Mouse (Mus musculus) heart, embryonic 12.5 days (tissue): ENCODE data around the gene Tspan15. TPM values are rescaled to one million over a fixed set of nuclear protein-coding genes. Genes with fewer than 3 reads are reported as not detected.

ENCODE experiments used
- ATAC-seq: fragments of 200-750 bp; cut with Nextera tagmentation; 2 replicates; pipeline ENCODE4 v1.8.0; 2017; ENCODE audit warnings: moderate TSS enrichment, moderate library complexity; ENCODE audit not compliant: insufficient number of reproducible peaks, low FRiP score
- H3K27ac ChIP-seq: fragments of 300-500 bp; sonication (generic); 2 replicates; pipeline ENCODE4 v1.5.1; 2016; ENCODE audit warnings: mild to moderate bottlenecking, moderate library complexity; ENCODE audit not compliant: poor library complexity, severe bottlenecking
- H3K27me3 ChIP-seq: fragments of 300-500 bp; sonication (generic); replicated peaks from 2 replicates; pipeline ENCODE4 v1.6.1; 2016; ENCODE audit warnings: mild to moderate bottlenecking, moderate library complexity
- H3K36me3 ChIP-seq: fragments of 300-500 bp; sonication (generic); 2 replicates; pipeline ENCODE4 v1.6.1; 2016; ENCODE audit warnings: mild to moderate bottlenecking, moderate library complexity
- H3K4me1 ChIP-seq: fragments of 300-500 bp; sonication (generic); replicated peaks from 2 replicates; pipeline ENCODE4 v1.6.1; 2016; ENCODE audit warnings: mild to moderate bottlenecking
- H3K4me2 ChIP-seq: fragments of 300-500 bp; sonication (generic); 2 replicates; pipeline ENCODE4 v1.6.1; 2016; ENCODE audit warnings: mild to moderate bottlenecking, moderate library complexity
- H3K4me3 ChIP-seq: fragments of 300-500 bp; sonication (generic); 2 replicates; pipeline ENCODE4 v1.5.1; 2016; ENCODE audit warnings: mild to moderate bottlenecking
- H3K9ac ChIP-seq: fragments of 300-500 bp; sonication (generic); 2 replicates; pipeline ENCODE4 v1.6.1; 2016; ENCODE audit warnings: mild to moderate bottlenecking, moderate library complexity
- H3K9me3 ChIP-seq: fragments of 300-500 bp; sonication (generic); replicated peaks from 2 replicates; pipeline ENCODE4 v1.6.1; 2016; ENCODE audit warnings: mild to moderate bottlenecking, moderate library complexity
- WGBS: fragments of 180-500 bp; shearing (Covaris S2); methylation state at CpG from one replicate; pipeline ENCODE4 v1.1.7; 2016; 5-methylcytosine and 5-hydroxymethylcytosine counted together
- polyA plus RNA-seq: library from polyadenylated mRNA; unstranded; fragments of >200 nt; fragmentation: Nextera tagmentation; extraction: Ambion mirVana; gene quantifications from 2 replicates; pipeline ENCODE4 v1.2.1, GENCODE M21; 2016

Gene Tspan15
- polyA plus RNA-seq, 1 experiment from 2014 or later: 5.7 TPM

GRCm38 (mm10) chr10:62252000-62252488, 21.0 kb upstream of the Tspan15 start, which contains the start of gene Tacr2:
TSS of gene Tacr2 (plus strand) at chr10:62252438.
- H3K4me2 ChIP-seq: no peak within 1 kb of the TSS
- WGBS: 52% methylated on average over 12 of the region's 12 CpGs
- no peak within 1 kb of the TSS for H3K27ac ChIP-seq
- 0 out of 2 replicates have a peak, but pooled peaks cover 3% of the 10 kb centered on the region for H3K9me3 ChIP-seq
- H3K4me1 ChIP-seq: 0 out of 2 replicates have a peak, but pooled peaks cover 6% of the 10 kb centered on the region
- H3K4me3 ChIP-seq: no peak within 1 kb of the TSS
- peaks cover 16% of the 10 kb centered on the region for H3K27me3 ChIP-seq
- H3K9ac ChIP-seq: no peak within 1 kb of the TSS
- no peaks in the 10 kb centered on the region for H3K36me3 ChIP-seq
- no peak for ATAC-seq

GRCm38 (mm10) chr10:62247815-62248214, 16.8 kb upstream of the Tspan15 start:
- Histone ChIP-seq H3K9me3 (0 out of 2 replicates have a peak, but pooled peaks cover 3% of the 10 kb centered on the region), H3K4me1 (0 out of 2 replicates have a peak, but pooled peaks cover 6% of the 10 kb centered on the region), H3K27ac (no peak overlapping the region), H3K9ac (no peak overlapping the region), H3K36me3 (no peaks in the 10 kb centered on the region), H3K4me2 (peak overlapping the region; percentile 18; the same call in 1 of the 2 replicates), H3K4me3 (no peak overlapping the region), H3K27me3 (peaks cover 12% of the 10 kb centered on the region)
- 26% methylated on average over 8 of the region's 8 CpGs for WGBS
- no peak for ATAC-seq

- Histone ChIP-seq H3K36me3 (no peaks in the 10 kb centered on the region), H3K4me2 (no peak overlapping the region), H3K27ac (no peak overlapping the region), H3K9ac (no peak overlapping the region), H3K4me1 (0 out of 2 replicates have a peak, but pooled peaks cover 6% of the 10 kb centered on the region), H3K27me3 (peaks cover 8% of the 10 kb centered on the region; the same call in 1 of the 2 replicates), H3K4me3 (no peak overlapping the region), H3K9me3 (0 out of 2 replicates have a peak, but pooled peaks cover 3% of the 10 kb centered on the region)
- no peak for ATAC-seq
- WGBS: 62% methylated on average over 3 of the region's 3 CpGs
Measured at GRCm38 (mm10) chr10:62247156-62247555, 16.1 kb upstream of the Tspan15 start.

- Histone ChIP-seq H3K4me1 (0 out of 2 replicates have a peak, but pooled peaks cover 6% of the 10 kb centered on the region), H3K36me3 (no peaks in the 10 kb centered on the region), H3K27ac (no peak overlapping the region), H3K27me3 (peaks cover 5% of the 10 kb centered on the region), H3K9ac (no peak overlapping the region), H3K4me3 (no peak overlapping the region), H3K4me2 (no peak overlapping the region), H3K9me3 (0 out of 2 replicates have a peak, but pooled peaks cover 3% of the 10 kb centered on the region)
- no peak for ATAC-seq
- WGBS: 87% methylated on average over 9 of the region's 9 CpGs
Measured at GRCm38 (mm10) chr10:62244067-62244466, 13.0 kb upstream of the Tspan15 start.

- no peak for ATAC-seq
- Histone ChIP-seq H3K27ac (no peak overlapping the region), H3K4me2 (no peak overlapping the region), H3K36me3 (no peaks in the 10 kb centered on the region), H3K4me3 (no peak overlapping the region), H3K4me1 (0 out of 2 replicates have a peak, but pooled peaks cover 4% of the 10 kb centered on the region), H3K27me3 (peaks cover 5% of the 10 kb centered on the region), H3K9ac (no peak overlapping the region), H3K9me3 (0 out of 2 replicates have a peak, but pooled peaks cover 3% of the 10 kb centered on the region)
- 53% methylated on average over 12 of the region's 13 CpGs for WGBS
Measured at GRCm38 (mm10) chr10:62242896-62243295, 11.8 kb upstream of the Tspan15 start.

GRCm38 (mm10) chr10:62242358-62242757, 11.3 kb upstream of the Tspan15 start:
- Histone ChIP-seq H3K9me3 (0 out of 2 replicates have a peak, but pooled peaks cover 3% of the 10 kb centered on the region), H3K9ac (no peak overlapping the region), H3K4me3 (no peak overlapping the region), H3K27ac (no peak overlapping the region), H3K27me3 (peaks cover 5% of the 10 kb centered on the region), H3K4me1 (no peaks in the 10 kb centered on the region), H3K4me2 (no peak overlapping the region), H3K36me3 (no peaks in the 10 kb centered on the region)
- ATAC-seq: no peak
- WGBS: 59% methylated on average over 10 of the region's 10 CpGs

- Histone ChIP-seq H3K27ac (no peak overlapping the region), H3K4me1 (no peaks in the 10 kb centered on the region), H3K36me3 (no peaks in the 10 kb centered on the region), H3K27me3 (peaks cover 11% of the 10 kb centered on the region), H3K4me2 (no peak overlapping the region), H3K4me3 (no peak overlapping the region), H3K9ac (no peak overlapping the region), H3K9me3 (0 out of 2 replicates have a peak, but pooled peaks cover 3% of the 10 kb centered on the region)
- 71% methylated on average over 6 of the region's 6 CpGs for WGBS
- no peak for ATAC-seq
Measured at GRCm38 (mm10) chr10:62239270-62239669, 8.2 kb upstream of the Tspan15 start.

- peaks cover 11% of the 10 kb centered on the region for H3K27me3 ChIP-seq
- H3K4me3 ChIP-seq: no peak overlapping the region
- H3K4me1 ChIP-seq: no peaks in the 10 kb centered on the region
- H3K9me3 ChIP-seq: no peaks in the 10 kb centered on the region
- no peak for ATAC-seq
- no peak overlapping the region for H3K9ac ChIP-seq
- H3K4me2 ChIP-seq: no peak overlapping the region
- no peaks in the 10 kb centered on the region for H3K36me3 ChIP-seq
- H3K27ac ChIP-seq: no peak overlapping the region
- WGBS: 84% methylated on average over 3 of the region's 3 CpGs
Measured at GRCm38 (mm10) chr10:62238688-62239087, 7.6 kb upstream of the Tspan15 start.

GRCm38 (mm10) chr10:62237205-62237604, 6.2 kb upstream of the Tspan15 start:
- ATAC-seq: no peak

GRCm38 (mm10) chr10:62236165-62236564, 5.1 kb upstream of the Tspan15 start:
- 82% methylated on average over 6 of the region's 6 CpGs for WGBS
- Histone ChIP-seq H3K27me3 (peaks cover 6% of the 10 kb centered on the region), H3K4me3 (no peak overlapping the region), H3K27ac (no peak overlapping the region), H3K9me3 (no peaks in the 10 kb centered on the region), H3K4me1 (0 out of 2 replicates have a peak, but pooled peaks cover 4% of the 10 kb centered on the region), H3K9ac (no peak overlapping the region), H3K4me2 (no peak overlapping the region), H3K36me3 (no peaks in the 10 kb centered on the region)
- ATAC-seq: no peak

More at GRCm38 (mm10) chr10:62237205-62237604, 6.2 kb upstream of the Tspan15 start:
- H3K9ac ChIP-seq: no peak overlapping the region
- no peaks in the 10 kb centered on the region for H3K36me3 ChIP-seq
- H3K4me2 ChIP-seq: no peak overlapping the region
- H3K4me1 ChIP-seq: no peaks in the 10 kb centered on the region
- peaks cover 11% of the 10 kb centered on the region for H3K27me3 ChIP-seq
- no peaks in the 10 kb centered on the region for H3K9me3 ChIP-seq
- H3K27ac ChIP-seq: no peak overlapping the region
- H3K4me3 ChIP-seq: no peak overlapping the region
- 73% methylated on average over 10 of the region's 10 CpGs for WGBS

- peaks cover 11% of the 10 kb centered on the region for H3K27me3 ChIP-seq
- peak overlapping the region; percentile 91 for H3K4me2 ChIP-seq
- no peak overlapping the region for H3K4me3 ChIP-seq
- no peaks in the 10 kb centered on the region for H3K36me3 ChIP-seq
- H3K9ac ChIP-seq: no peak overlapping the region
- WGBS: 79% methylated on average over 3 of the region's 3 CpGs
- H3K9me3 ChIP-seq: no peaks in the 10 kb centered on the region
- no peak for ATAC-seq
- H3K4me1 ChIP-seq: peaks cover 10% of the 10 kb centered on the region; the same call in 1 of the 2 replicates
- no peak overlapping the region for H3K27ac ChIP-seq
Measured at GRCm38 (mm10) chr10:62231811-62232210, 760 bp upstream of the Tspan15 start.
